Mouse (Mus musculus) fat pad, adult 2 months (tissue): ENCODE data around the gene Krt86.

Experiments
- DNase-seq: peaks from one replicate; pipeline ENCODE4 v3.0.0-alpha.2; 2011; ENCODE audit warnings: low read depth, low spot score; ENCODE audit errors: extremely low read depth

Gene Krt86

GRCm38 (mm10) chr15:101472952-101473528 lies at the start of gene Krt86:
Gene Krt86 (plus strand): TSS chr15:101473478.
- DNase-seq, result no peak

- DNase-seq, result no peak
Measured at GRCm38 (mm10) chr15:101424914-101425313, 48.4 kb upstream of the Krt86 start.

DNA sequence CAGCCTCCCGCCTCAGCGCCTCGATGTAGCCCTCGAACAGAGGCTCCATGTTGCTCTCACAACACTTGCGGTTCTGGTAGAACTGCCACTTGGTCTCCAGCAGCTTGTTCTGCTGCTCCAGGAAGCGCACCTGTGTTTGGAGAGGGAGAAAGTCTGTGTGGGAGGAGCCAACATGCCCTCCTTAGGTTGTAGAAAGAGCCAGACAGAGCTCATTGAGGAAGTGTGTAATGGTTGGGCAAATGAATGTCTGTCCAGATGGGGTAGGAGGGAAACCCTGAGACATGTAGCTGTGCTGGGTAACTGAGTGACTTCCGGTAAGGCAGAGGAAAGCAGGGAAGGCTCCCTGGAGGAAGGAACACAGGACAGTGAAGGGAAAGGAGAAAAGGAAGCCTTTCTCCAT lies 36.7 kb upstream of the Krt86 start:
- no peak for DNase-seq

GRCm38 (mm10) chr15:101438555-101438954 lies 34.7 kb upstream of the Krt86 start, which contains the start of gene Krt87:
Gene Krt87 (minus strand): TSS chr15:101438804.
- DNase-seq, result no peak

GRCm38 (mm10) chr15:101440837-101441236 lies 32.4 kb upstream of the Krt86 start:
- DNase-seq, result no peak

DNA sequence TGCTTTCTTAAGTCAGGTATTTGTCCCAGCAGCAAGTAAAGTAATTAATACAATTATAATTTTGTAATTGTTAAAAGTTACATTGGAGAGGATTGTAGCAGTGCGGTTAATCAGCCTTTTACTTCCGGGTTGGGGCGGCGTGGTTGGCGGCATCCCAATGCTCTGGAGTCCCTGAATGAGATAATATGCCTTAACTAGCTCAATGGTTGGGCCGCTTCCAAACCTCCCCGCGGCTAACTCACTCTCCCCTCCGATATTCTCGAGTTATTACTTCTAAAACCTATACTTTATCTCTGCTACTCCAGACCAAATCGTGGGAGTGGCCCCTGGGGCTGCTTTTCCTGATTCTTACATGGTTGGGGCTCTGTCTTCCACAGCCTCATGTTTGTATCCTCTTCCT lies 26.7 kb upstream of the Krt86 start:
- no peak for DNase-seq

DNA sequence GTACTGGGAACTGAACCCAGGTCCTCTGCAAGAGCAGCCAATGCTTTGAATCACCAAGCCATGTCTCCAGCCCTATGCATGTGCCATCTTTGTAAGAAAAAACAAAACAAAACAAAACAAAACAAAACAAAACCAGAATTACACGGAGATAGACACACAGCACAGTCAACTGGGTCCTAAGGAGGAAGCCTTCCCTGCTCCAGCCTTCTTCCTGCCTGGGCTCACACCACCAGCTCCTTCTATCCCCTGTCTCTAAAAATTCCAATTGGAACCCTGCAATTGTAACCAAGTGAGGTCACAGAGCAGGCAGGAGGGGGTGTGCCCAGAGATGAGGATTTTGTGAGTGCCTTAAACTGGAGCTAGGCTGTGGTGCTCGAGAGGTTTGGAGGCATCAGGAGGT lies 25.8 kb upstream of the Krt86 start, which contains the start of gene Krt88:
Gene Krt88 (plus strand): TSS at position 301 of the 400 bp plus-strand sequence.
- no peak for DNase-seq

GRCm38 (mm10) chr15:101453093-101453736 lies 20.1 kb upstream of the Krt86 start:
- no peak for DNase-seq

DNA sequence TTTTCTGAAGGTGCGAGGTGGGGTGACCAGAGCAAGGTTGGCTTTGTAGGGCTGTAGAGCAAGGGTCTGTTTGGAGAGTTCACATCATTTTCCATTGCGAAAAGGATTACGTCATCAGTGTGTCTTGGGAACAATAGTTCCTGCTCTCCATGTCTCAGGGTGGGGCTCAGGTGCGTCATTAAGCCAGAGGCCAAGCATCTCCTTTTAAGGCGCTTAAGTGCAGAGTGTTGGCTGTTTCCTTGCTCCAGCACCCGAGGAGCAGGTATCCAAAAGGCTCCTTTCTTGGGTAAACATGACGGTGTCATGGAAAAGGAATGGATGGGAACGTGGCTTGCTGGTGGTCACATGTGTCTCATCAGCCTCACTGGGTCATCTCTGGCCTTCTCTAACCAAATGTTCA lies 18.5 kb upstream of the Krt86 start:
- no peak for DNase-seq

GRCm38 (mm10) chr15:101455292-101455691 lies 18.0 kb upstream of the Krt86 start:
- DNase-seq, result no peak

GRCm38 (mm10) chr15:101455891-101456290 lies 17.4 kb upstream of the Krt86 start:
- no peak for DNase-seq

- DNase-seq, result no peak
Measured at GRCm38 (mm10) chr15:101458361-101458930, 14.8 kb upstream of the Krt86 start.

GRCm38 (mm10) chr15:101459283-101459682 lies 14.0 kb upstream of the Krt86 start:
- DNase-seq, result no peak

DNA sequence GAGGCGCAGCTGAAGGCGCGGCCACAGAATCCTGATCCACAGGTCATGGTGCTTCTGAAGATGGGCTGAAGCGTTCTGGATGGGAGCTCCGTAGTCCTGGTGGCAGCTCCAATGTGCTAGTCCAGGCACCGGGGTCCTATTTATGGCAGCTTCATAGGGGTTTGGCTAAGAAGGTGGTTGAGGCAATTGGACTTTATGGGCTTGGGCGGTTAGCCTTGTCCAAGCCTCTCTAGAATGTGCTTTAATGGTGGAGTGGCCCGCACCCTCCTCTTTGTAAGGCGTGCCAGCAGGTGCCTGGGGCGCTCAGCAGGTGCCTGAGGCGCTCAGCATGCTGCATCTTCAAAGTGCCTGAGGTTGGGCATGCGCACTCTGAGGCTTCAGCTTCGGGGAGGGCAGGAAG lies 9.6 kb upstream of the Krt86 start, which contains the start of gene Krt81:
Gene Krt81 (minus strand): TSS at position 101 of the 400 bp plus-strand sequence.
- DNase-seq, result no peak

GRCm38 (mm10) chr15:101469093-101469492 lies 4.2 kb upstream of the Krt86 start:
- DNase-seq, result no peak

- DNase-seq, result no peak
Measured at GRCm38 (mm10) chr15:101479007-101479665, 5.9 kb downstream of the Krt86 start.

- DNase-seq, result no peak
Measured at GRCm38 (mm10) chr15:101479666-101480060, 6.4 kb downstream of the Krt86 start.

DNA sequence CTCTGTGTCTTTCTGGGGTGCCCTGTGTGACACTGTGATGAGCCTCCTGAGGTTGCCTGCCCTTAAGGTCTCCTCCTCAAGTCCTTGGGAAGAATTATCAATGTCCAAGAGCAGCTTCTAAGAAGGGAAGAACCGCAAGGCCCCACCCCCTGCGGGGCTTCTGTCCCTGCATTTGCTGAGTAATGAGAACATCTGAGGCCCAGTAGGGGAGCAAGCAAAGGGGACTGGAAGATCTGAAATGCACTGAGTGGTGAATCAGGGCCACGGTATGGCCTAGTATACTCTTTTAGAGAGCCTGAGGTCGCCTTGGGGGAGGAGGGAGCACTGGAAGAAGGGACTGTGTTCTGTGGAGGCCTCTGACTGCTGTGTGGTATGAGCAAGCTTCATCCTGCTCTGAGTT lies 8.8 kb downstream of the Krt86 start:
- DNase-seq, result no peak

- no peak for DNase-seq
Measured at GRCm38 (mm10) chr15:101483646-101484045, 10.4 kb downstream of the Krt86 start.

DNA sequence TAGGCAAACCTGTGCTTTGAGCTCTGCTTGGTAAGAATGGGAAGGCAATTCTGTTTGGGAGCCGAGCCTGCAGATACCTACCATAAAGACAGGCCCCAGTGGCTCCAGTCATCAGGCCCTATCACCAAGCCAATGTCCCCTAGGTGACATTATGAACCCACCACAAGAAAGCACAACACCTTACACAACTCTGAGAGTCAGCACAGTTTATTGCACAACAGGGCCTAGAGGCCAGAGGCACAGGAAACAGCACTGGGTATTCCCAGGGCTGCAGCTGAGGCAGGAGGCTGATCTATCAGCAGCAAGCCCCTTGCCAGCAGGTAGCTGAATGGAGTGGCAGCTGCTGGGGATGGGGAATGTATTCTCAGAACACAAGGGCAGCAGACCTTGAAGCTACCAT lies 11.7 kb downstream of the Krt86 start:
- no peak for DNase-seq

DNA sequence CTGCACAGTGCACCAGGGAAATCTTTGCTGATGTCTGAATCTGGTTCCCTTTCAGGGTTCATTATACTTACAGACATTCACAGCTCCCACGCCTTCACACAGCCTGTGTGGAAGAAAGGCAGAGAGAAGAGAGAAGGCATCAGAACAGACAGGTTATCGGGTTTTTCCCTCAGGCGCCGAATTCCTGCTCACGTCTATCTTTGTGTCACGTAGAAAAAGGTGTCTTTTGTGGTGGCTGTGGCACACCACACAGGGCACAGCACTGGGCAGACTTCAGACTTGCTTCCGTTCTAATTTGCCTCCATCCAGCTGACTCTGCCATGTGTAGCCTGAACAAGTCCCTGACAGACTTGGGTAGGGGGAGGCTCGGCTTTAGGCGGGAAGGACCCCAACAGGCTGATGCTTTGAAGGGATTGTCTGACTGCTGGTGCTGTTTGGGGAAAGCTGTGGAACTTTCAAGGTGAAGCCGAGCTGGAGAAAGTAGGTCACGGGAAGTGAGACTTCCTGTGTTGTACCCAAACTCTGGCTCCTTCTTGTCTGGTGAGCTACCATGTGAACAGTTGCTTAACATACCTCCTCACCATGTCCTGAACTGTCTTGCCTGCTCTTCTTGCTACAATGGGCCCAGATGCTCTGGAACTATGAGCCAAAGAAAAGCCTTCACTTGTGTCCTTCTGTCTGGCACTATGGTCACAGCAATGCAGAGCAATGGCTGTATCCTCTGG lies 12.8 kb downstream of the Krt86 start:
- no peak for DNase-seq
